Mouse (Mus musculus): ENCODE results near the gene Pm20d1. TPM values are rescaled to one million over a fixed set of nuclear protein-coding genes. Genes with fewer than 3 reads are reported as not detected.

Gene Pm20d1
- total RNA-seq, 2 experiments from 2014 or later: 2.0 to 2.9 TPM

- no peak overlapping the region for H3K4me3 ChIP-seq
- DNase-seq (ENCODE audit: low spot score in 2 of 2): no peak
- peak overlapping the region; percentile 28; the same call in 1 of the 2 replicates for H3K27ac ChIP-seq
- no peak for TF ChIP-seq CTCF (conservative IDR thresholded peaks at IDR 0.05)
Observed at GRCm38 (mm10) chr1:131844883-131845282, 47.7 kb downstream of the Pm20d1 start.

DNA sequence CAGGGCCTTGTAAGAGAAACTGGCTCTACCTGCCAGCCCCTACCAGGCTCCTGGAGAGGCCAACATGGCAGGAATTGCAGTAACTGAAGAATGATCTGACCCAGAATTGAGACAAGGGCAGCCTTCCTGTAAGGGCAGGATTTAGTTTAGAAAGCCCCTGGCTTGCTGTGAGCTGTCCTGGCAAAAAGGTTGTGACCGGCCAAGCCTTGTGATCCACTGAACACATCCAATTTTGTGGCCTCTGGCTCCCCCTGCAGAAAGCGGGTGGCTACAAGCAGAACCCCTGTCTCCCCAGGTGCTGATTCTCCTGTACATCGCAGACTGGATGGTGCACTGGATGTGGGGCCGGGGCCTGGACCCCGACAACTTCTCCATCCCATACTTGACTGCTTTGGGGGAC lies 49.1 kb downstream of the Pm20d1 start:
- TF ChIP-seq CTCF (conservative IDR thresholded peaks at IDR 0.05): peak; percentile 86
- Histone ChIP-seq H3K4me3 (no peak overlapping the region), H3K27ac (peak overlapping the region; percentile 49)
- DNase-seq (ENCODE audit: low spot score in 2 of 2): peak; percentile 48 to 70

GRCm38 (mm10) chr1:131861811-131862210 lies 64.6 kb downstream of the Pm20d1 start:
- Histone ChIP-seq H3K4me3 (no peak overlapping the region), H3K27ac (no peak overlapping the region)
- TF ChIP-seq CTCF (conservative IDR thresholded peaks at IDR 0.05): no peak
- DNase-seq (ENCODE audit: low spot score in 2 of 2): no peak

DNA sequence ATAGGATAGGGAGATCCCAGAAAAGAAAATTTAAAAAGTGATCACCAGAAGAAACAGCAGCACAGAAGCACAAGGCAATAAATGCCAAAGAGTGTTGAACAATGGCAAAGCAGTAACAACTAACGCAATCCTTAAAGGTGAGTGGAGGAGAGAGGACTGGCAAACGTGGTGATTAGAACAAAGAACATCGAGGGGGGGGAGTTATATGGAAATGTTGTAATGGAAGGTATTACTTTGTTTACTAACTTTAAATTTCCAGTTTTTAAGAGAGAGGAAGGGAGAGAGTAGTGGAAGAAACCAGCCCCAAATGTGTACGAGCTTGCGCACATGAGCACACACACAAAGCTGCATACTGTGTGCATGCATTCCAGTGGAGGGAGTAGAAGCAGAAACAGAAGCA lies 68.4 kb downstream of the Pm20d1 start:
- no peak for DNase-seq (ENCODE audit: low spot score in 2 of 2)
- TF ChIP-seq CTCF (conservative IDR thresholded peaks at IDR 0.05): no peak
- H3K27ac ChIP-seq: no peak overlapping the region
- H3K4me3 ChIP-seq: no peak overlapping the region

DNA sequence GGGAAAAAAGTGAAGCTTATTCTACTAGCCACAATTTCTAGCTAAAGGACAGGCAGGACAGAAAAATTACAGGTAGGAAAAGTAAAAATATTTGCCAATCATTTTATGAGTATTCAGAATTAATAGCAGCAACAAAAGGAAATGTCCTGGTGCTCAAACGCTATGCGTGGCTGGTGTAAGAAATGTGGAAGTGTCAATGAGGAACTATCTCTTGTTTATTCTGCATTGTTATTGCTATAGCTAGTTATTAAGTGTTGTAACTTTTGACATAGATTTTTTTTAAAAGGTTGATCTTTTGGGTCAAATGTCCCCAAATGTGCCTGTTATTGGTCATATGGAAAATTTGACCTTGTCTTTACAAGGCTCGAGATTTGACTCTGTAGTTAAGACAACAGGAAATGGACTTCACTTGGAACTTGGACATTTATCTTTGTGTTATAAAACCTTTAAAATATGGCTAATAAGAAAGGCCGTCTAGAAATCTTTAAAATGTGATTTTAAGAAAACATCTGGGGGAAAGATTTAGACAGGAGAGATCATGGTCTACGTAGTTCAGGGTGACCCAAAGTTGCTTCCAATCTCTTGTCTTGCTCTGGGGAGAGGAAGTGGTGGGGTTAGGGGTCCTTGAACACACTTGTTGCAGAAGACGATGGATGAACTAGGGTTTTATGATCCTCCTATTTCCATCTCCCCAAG lies 69.3 kb downstream of the Pm20d1 start:
- DNase-seq (ENCODE audit: low spot score in 2 of 2): no peak
- H3K27ac ChIP-seq: no peak overlapping the region
- no peak for TF ChIP-seq CTCF (conservative IDR thresholded peaks at IDR 0.05)
- no peak overlapping the region for H3K4me3 ChIP-seq

GRCm38 (mm10) chr1:131867093-131867945 lies 70.1 kb downstream of the Pm20d1 start, which contains the start of gene Rab29:
Rab29 (plus strand) TSS chr1:131867224.
- peak; percentile 90 to 93 for DNase-seq (ENCODE audit: low spot score in 2 of 2)
- H3K27ac ChIP-seq: peak within 1 kb of the TSS; percentile 67
- peak; percentile 96 for TF ChIP-seq CTCF (conservative IDR thresholded peaks at IDR 0.05)
- H3K4me3 ChIP-seq: peak within 1 kb of the TSS; percentile 78

DNA sequence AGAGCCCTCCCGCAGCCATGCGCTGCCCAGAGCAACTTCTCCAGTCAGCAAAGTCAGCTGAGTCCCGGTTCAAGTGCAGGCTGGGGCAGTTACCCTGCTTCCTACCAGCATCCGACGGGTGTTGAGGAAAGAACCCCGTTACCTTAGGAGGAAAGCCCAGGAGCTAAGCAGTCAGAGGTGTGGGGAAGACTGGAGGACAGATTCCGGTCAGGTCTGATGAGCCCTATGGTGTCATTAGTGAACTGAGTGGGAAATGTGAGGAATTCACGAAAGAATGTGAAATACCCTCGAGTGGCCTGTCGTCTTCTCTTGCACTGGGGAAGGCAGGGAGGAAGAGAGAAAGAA lies 70.7 kb downstream of the Pm20d1 start:
- DNase-seq (ENCODE audit: low spot score in 2 of 2): no peak

GRCm38 (mm10) chr1:131869561-131869960 lies 72.4 kb downstream of the Pm20d1 start:
- no peak for TF ChIP-seq CTCF (conservative IDR thresholded peaks at IDR 0.05)
- no peak for DNase-seq (ENCODE audit: low spot score in 2 of 2)
- Histone ChIP-seq H3K4me3 (no peak overlapping the region), H3K27ac (no peak overlapping the region)

More for the DNA sequence above, 70.7 kb downstream of the Pm20d1 start:
- Histone ChIP-seq H3K4me3 (peak overlapping the region; percentile 78), H3K27ac (peak overlapping the region; percentile 67; the same call in 1 of the 2 replicates)
- TF ChIP-seq CTCF (conservative IDR thresholded peaks at IDR 0.05): no peak

Other genes with a start within 250 kb of the Pm20d1 start
- gene Avpr1b, start 198.1 kb upstream of the Pm20d1 start, total RNA-seq (2021): under 1 TPM; 0.20 to 0.37 TPM
- gene Ctse, start 159.1 kb upstream of the Pm20d1 start, total RNA-seq (2021): not detected
- gene Rab7b, start 108.7 kb upstream of the Pm20d1 start, total RNA-seq (2021): 1 to 10 TPM in 1 of 2 experiments, under 1 TPM in 1; 0.83 to 1.6 TPM
- under 1 TPM; 0.07 to 0.15 TPM for gene Slc26a9, start 53.4 kb upstream of the Pm20d1 start, total RNA-seq (2021)
- 10 to 100 TPM; 62.6 to 62.9 TPM for gene Slc41a1, start 30.1 kb downstream of the Pm20d1 start, total RNA-seq (2021)
- 1 to 10 TPM; 7.2 to 9.1 TPM for gene Rab29, start 69.8 kb downstream of the Pm20d1 start, total RNA-seq (2021)
- gene Nucks1, start 113.2 kb downstream of the Pm20d1 start, total RNA-seq (2021): 100 to 1,000 TPM; 159 to 161 TPM
- under 1 TPM; 0.41 to 0.64 TPM for gene Slc45a3, start 165.6 kb downstream of the Pm20d1 start, total RNA-seq (2021)
- 10 to 100 TPM; 51.8 to 59.2 TPM for gene Elk4, start 210.2 kb downstream of the Pm20d1 start, total RNA-seq (2021)